Mouse (Mus musculus): ENCODE measurements around the gene Nucks1.

GRCm38 (mm10) chr1:131867093-131867945 is 43.0 kb upstream of the Nucks1 start, which contains the start of gene Rab29:
- peak; percentile 85; the same call in 1 of the 2 replicates for TF ChIP-seq CTCF (IDR thresholded peaks at IDR 0.05; ENCODE audit: control insufficient read depth, insufficient read depth, insufficient replicate concordance, low read depth, low read length)
- TF ChIP-seq POLR2A (IDR thresholded peaks at IDR 0.05; ENCODE audit: control insufficient read depth, low read depth, low read length) = no peak; the same call in 1 of the 2 replicates

Data from testis, adult 2 months (tissue).